Mouse (Mus musculus): ENCODE measurements at regions not wholly inside any gene's neighbourhood (a gene's known extent, or its start where the extent isn't known, plus 50 kb on each side); places are given as distances from the start of the nearest gene placed in this dataset.

DNA sequence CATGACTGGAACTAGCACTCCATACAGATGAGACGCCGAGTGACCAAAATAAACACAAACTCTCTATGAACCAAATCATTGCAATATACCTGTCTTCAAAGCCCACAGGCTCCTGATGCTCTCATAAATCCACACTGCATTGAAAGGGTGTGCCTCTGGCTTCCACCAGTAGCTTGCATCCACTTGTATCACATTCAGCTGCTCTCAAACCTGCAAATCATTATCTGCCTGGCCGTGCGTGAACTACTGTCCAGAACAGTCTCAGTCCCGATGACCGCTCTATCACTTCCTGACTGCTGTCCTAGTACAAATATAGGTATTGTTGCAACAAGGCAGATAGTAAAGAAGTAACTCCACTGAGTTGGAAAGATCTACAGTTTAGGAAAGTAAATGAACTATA is 77.9 kb upstream of the Tsc22d2 start:
- Histone ChIP-seq H3K4me1 (ENCODE audit: control insufficient read depth) (no peaks in the 10 kb centered on the region), H3K4me3 (replicated peaks) (no peak overlapping the region), H3K27me3 (ENCODE audit: control insufficient read depth) (no peaks in the 10 kb centered on the region), H3K9me3 (ENCODE audit: control insufficient read depth, low read length) (no peaks in the 10 kb centered on the region), H3K36me3 (ENCODE audit: control insufficient read depth) (no peaks in the 10 kb centered on the region)
- TF ChIP-seq GATA1 (IDR thresholded peaks at IDR 0.05; ENCODE audit: low read length) (no peak), TAL1 (IDR thresholded peaks at IDR 0.05; ENCODE audit: low read length) (no peak)

GRCm38 (mm10) chr3:58338976-58339375 is 75.5 kb upstream of the Tsc22d2 start:
- no peak overlapping the region for H3K4me3 ChIP-seq (replicated peaks)
- H3K36me3 ChIP-seq (ENCODE audit: control insufficient read depth), result no peaks in the 10 kb centered on the region
- TF ChIP-seq TAL1 (IDR thresholded peaks at IDR 0.05; ENCODE audit: low read length), result no peak
- no peak for TF ChIP-seq GATA1 (IDR thresholded peaks at IDR 0.05; ENCODE audit: low read length)
- H3K4me1 ChIP-seq (ENCODE audit: control insufficient read depth), result no peaks in the 10 kb centered on the region
- H3K9me3 ChIP-seq (ENCODE audit: control insufficient read depth, low read length), result no peaks in the 10 kb centered on the region
- no peaks in the 10 kb centered on the region for H3K27me3 ChIP-seq (ENCODE audit: control insufficient read depth)

- no peaks in the 10 kb centered on the region for H3K27me3 ChIP-seq (ENCODE audit: control insufficient read depth)
- H3K36me3 ChIP-seq (ENCODE audit: control insufficient read depth), result no peaks in the 10 kb centered on the region
- no peaks in the 10 kb centered on the region for H3K9me3 ChIP-seq (ENCODE audit: control insufficient read depth, low read length)
- H3K4me1 ChIP-seq (ENCODE audit: control insufficient read depth), result no peaks in the 10 kb centered on the region
- TF ChIP-seq GATA1 (IDR thresholded peaks at IDR 0.05; ENCODE audit: low read length) (no peak), TAL1 (IDR thresholded peaks at IDR 0.05; ENCODE audit: low read length) (no peak)
- no peak overlapping the region for H3K4me3 ChIP-seq (replicated peaks)
Observed at GRCm38 (mm10) chr3:58342096-58342495, 72.4 kb upstream of the Tsc22d2 start.

DNA sequence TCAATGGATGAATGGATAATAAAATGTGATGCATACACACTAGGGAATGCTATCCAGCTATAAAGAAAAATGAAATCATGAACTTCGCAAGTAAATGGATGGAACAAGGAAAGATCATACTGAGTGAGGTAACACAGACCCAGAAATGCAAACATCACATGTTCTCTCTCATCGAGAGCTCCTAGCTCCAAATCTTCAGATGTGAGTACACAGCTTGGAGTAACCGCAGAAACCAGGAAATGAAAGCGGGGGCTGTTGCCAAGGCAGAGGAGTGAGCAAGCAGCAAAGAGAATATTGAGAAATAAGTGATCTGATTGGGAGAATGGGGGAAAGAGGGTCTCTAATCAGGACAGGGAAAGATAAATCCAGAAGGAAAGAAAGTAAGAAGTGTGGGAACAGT is 52.0 kb upstream of the Tsc22d2 start:
- Histone ChIP-seq H3K4me3 (replicated peaks) (no peak overlapping the region), H3K9me3 (ENCODE audit: control insufficient read depth, low read length) (no peaks in the 10 kb centered on the region), H3K4me1 (ENCODE audit: control insufficient read depth) (peaks cover 4% of the 10 kb centered on the region), H3K27me3 (ENCODE audit: control insufficient read depth) (no peaks in the 10 kb centered on the region), H3K36me3 (ENCODE audit: control insufficient read depth) (no peaks in the 10 kb centered on the region)
- TF ChIP-seq TAL1 (IDR thresholded peaks at IDR 0.05; ENCODE audit: low read length) (no peak), GATA1 (IDR thresholded peaks at IDR 0.05; ENCODE audit: low read length) (no peak)

GRCm38 (mm10) chr3:58364526-58364925 is 50.0 kb upstream of the Tsc22d2 start:
- TF ChIP-seq TAL1 (IDR thresholded peaks at IDR 0.05; ENCODE audit: low read length) (no peak), GATA1 (IDR thresholded peaks at IDR 0.05; ENCODE audit: low read length) (no peak)
- H3K4me3 ChIP-seq (replicated peaks), result no peak overlapping the region

More at GRCm38 (mm10) chr3:58364526-58364925, 50.0 kb upstream of the Tsc22d2 start:
- H3K36me3 ChIP-seq (ENCODE audit: control insufficient read depth), result no peaks in the 10 kb centered on the region
- peaks cover 4% of the 10 kb centered on the region for H3K4me1 ChIP-seq (ENCODE audit: control insufficient read depth)
- H3K9me3 ChIP-seq (ENCODE audit: control insufficient read depth, low read length), result no peaks in the 10 kb centered on the region
- no peaks in the 10 kb centered on the region for H3K27me3 ChIP-seq (ENCODE audit: control insufficient read depth)

Measured in erythroblast, embryonic 14.5 days (primary cell).